Comparison of ENCODE assay signal across 21 mouse cellular contexts in the genomic region with DNA sequence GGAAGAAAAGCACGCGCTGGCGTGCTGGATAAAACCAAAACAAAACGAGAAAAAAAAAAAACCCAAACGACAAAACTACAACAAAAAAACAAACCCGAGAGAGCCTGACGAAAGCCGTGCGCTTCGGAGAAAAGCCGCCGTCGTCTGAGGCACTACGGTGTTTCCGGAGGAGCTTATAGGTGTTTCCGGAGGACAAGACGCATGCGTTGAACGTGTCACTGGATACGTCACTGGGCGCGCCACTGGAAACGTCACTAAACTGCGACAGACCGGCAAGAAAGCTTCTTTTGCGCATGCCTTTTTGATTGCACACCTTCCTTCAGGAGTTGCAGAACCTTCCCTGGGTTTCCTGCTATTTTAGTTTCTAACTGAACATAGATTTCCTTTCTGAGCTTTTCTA. TPM values are rescaled to one million over a fixed set of nuclear protein-coding genes. Genes with fewer than 3 reads are reported as not detected.
"Had no signal": no experiment of that assay in that cellular context is flagged by ENCODE, and none has a peak within 500 bp of the region (broad histone marks: within the 10 kb centered on the region; RNA-seq: fewer than 3 reads in every experiment).

A gene (minus strand): TSS at position 146 of the 400 bp plus-strand sequence.

- H3K27me3 ChIP-seq: liver, embryonic 13.5 days; neural tube, embryonic 12.5 days; neural tube, embryonic 15.5 days; stomach, embryonic 15.5 days had no signal

- DNase-seq: kidney, adult 11 months; kidney, adult 9 months; kidney, postnatal 14 days; layer of hippocampus, adult 9-11 months; liver, embryonic 13.5 days; lung, adult 2 months; lung, postnatal 14 days; lung, postnatal 4 days; midbrain, embryonic 14.5 days; right cerebral cortex, adult 18-20 months; right cerebral cortex, postnatal 14 days; right cerebral cortex, postnatal 4 days; thymus, postnatal 25 days had no signal

- H3K9ac ChIP-seq: liver, embryonic 13.5 days; neural tube, embryonic 12.5 days; neural tube, embryonic 15.5 days; stomach, embryonic 15.5 days had no signal

- H3K4me1 ChIP-seq: liver, embryonic 13.5 days; neural tube, embryonic 12.5 days; neural tube, embryonic 15.5 days; stomach, embryonic 15.5 days had no signal

- H3K27ac ChIP-seq: layer of hippocampus, adult 2 months; left cerebral cortex, adult 2 months; liver, embryonic 13.5 days; neural tube, embryonic 12.5 days; neural tube, embryonic 15.5 days; stomach, embryonic 15.5 days had no signal

- H3K36me3 ChIP-seq: stomach, embryonic 15.5 days had no signal

- H3K4me3 ChIP-seq: layer of hippocampus, adult 2 months; left cerebral cortex, adult 2 months; liver, embryonic 13.5 days; neural tube, embryonic 12.5 days; neural tube, embryonic 15.5 days; stomach, embryonic 15.5 days had no signal

- H3K9me3 ChIP-seq: liver, embryonic 13.5 days; neural tube, embryonic 12.5 days; neural tube, embryonic 15.5 days; stomach, embryonic 15.5 days had no signal

RNA-seq across cellular contexts. Expression of the gene that starts here (rescaled TPM):
- total RNA-seq: left cerebral cortex, postnatal 36 days had no signal
- polyA plus RNA-seq: large intestine, adult 2 months; liver, adult 2 months; lung, adult 2 months had no signal
